Mouse (Mus musculus) lung, postnatal 0 days (tissue): ENCODE results near the gene Slc25a22. TPM values are rescaled to one million over a fixed set of nuclear protein-coding genes. Genes with fewer than 3 reads are reported as not detected.

Source experiments
- ATAC-seq: fragments of 200-750 bp; cut with Nextera tagmentation; 2 replicates; pipeline ENCODE4 v1.8.0; 2017; ENCODE audit warnings: moderate library complexity
- DNase-seq: peaks from one replicate; pipeline ENCODE4 v3.0.0-alpha.2; 2016; ENCODE audit warnings: low spot score
- H3K27ac ChIP-seq: fragments of 300-500 bp; sonication (generic); 2 replicates; pipeline ENCODE4 v1.5.1; 2014; ENCODE audit warnings: antibody characterized with exemption, mild to moderate bottlenecking, low read length, mixed read lengths
- H3K27me3 ChIP-seq: fragments of 300-500 bp; sonication (generic); replicated peaks from 2 replicates; pipeline ENCODE4 v1.6.1; 2014; ENCODE audit warnings: low read length, mixed read lengths; ENCODE audit not compliant: insufficient read depth
- H3K36me3 ChIP-seq: fragments of 300-500 bp; sonication (generic); 2 replicates; pipeline ENCODE4 v1.6.1; 2014; ENCODE audit warnings: low read length, mixed read lengths; ENCODE audit not compliant: insufficient read depth
- H3K4me1 ChIP-seq: fragments of 300-500 bp; sonication (generic); 2 replicates; pipeline ENCODE4 v1.6.1; 2014; ENCODE audit warnings: antibody characterized with exemption, low read depth, low read length, mixed read lengths; ENCODE audit not compliant: insufficient read depth
- H3K4me2 ChIP-seq: fragments of 300-500 bp; sonication (generic); replicated peaks from 2 replicates; pipeline ENCODE4 v1.6.1; 2014; ENCODE audit warnings: low read depth, mild to moderate bottlenecking, low read length, moderate library complexity, mixed read lengths
- H3K4me3 ChIP-seq: fragments of 300-500 bp; sonication (generic); 2 replicates; pipeline ENCODE4 v1.5.1; 2014; ENCODE audit warnings: low read depth, low read length
- H3K9ac ChIP-seq: fragments of 300-500 bp; sonication (generic); replicated peaks from 2 replicates; pipeline ENCODE4 v1.6.1; 2014; ENCODE audit warnings: low read depth, mild to moderate bottlenecking
- H3K9me3 ChIP-seq: fragments of 300-500 bp; sonication (generic); 2 replicates; pipeline ENCODE4 v1.6.1; 2016; ENCODE audit warnings: low read length, mixed read lengths
- CTCF ChIP-seq: IDR thresholded peaks from 2 replicates; pipeline ENCODE4 v1.5.1; 2016; ENCODE audit warnings: antibody characterized with exemption, mild to moderate bottlenecking
- EP300 ChIP-seq: IDR thresholded peaks from 2 replicates; pipeline ENCODE4 v1.6.1; 2016; ENCODE audit warnings: antibody characterized with exemption, mild to moderate bottlenecking, control low read depth
- WGBS: fragments of 180-500 bp; shearing (Covaris S2); extraction: QIAGEN DNeasy Blood & Tissue Kit; methylation state at CpG from one replicate; pipeline ENCODE4 v1.1.7; 2014; 5-methylcytosine and 5-hydroxymethylcytosine counted together
- polyA plus RNA-seq: library from polyadenylated mRNA; unstranded; fragments of >200 nt; fragmentation: Nextera tagmentation; extraction: Ambion mirVana; gene quantifications from 2 replicates; pipeline ENCODE4 v1.2.1, GENCODE M21; 2015

The Slc25a22 gene
- polyA plus RNA-seq, 1 experiment from 2014 or later: 12.3 TPM

- H3K27ac ChIP-seq: no peak overlapping the region
- no peak overlapping the region for H3K9ac ChIP-seq
- peaks cover 20% of the 10 kb centered on the region for H3K4me1 ChIP-seq
- DNase-seq (no peak), ATAC-seq (no peak)
- no peaks in the 10 kb centered on the region; the same call in 1 of the 2 replicates for H3K36me3 ChIP-seq
- no peak overlapping the region for H3K4me2 ChIP-seq
- no peak overlapping the region for H3K4me3 ChIP-seq
- no peaks in the 10 kb centered on the region for H3K27me3 ChIP-seq
- H3K9me3 ChIP-seq: no peaks in the 10 kb centered on the region
- 82% methylated on average over 9 of the region's 9 CpGs for WGBS
- TF ChIP-seq CTCF (no peak), EP300 (no peak)
Measured at GRCm38 (mm10) chr7:141435856-141436522, 1.7 kb downstream of the Slc25a22 start.

- H3K4me1 ChIP-seq: peaks cover 16% of the 10 kb centered on the region
- no peaks in the 10 kb centered on the region for H3K27me3 ChIP-seq
- 5% methylated on average over 17 of the region's 17 CpGs for WGBS
- no peaks in the 10 kb centered on the region for H3K9me3 ChIP-seq
- ATAC-seq: peak; percentile 47
- peak overlapping the region; percentile 69 for H3K4me2 ChIP-seq
- peak overlapping the region; percentile 38; the same call in 1 of the 2 replicates for H3K27ac ChIP-seq
- TF ChIP-seq EP300: no peak
- no peak for TF ChIP-seq CTCF
- peak overlapping the region; percentile 16; the same call in 1 of the 2 replicates for H3K9ac ChIP-seq
- H3K4me3 ChIP-seq: peak overlapping the region; percentile 46
- H3K36me3 ChIP-seq: no peaks in the 10 kb centered on the region; the same call in 1 of the 2 replicates
- peak; percentile 89 for DNase-seq
Measured at GRCm38 (mm10) chr7:141435129-141435855, 2.4 kb downstream of the Slc25a22 start.

- no peak overlapping the region for H3K27ac ChIP-seq
- 19% methylated on average over 8 of the region's 8 CpGs for whole genome bisulfite sequencing
- H3K36me3 ChIP-seq: no peaks in the 10 kb centered on the region; the same call in 1 of the 2 replicates
- peaks cover 16% of the 10 kb centered on the region for H3K4me1 ChIP-seq
- DNase-seq (peak; percentile 51), ATAC-seq (no peak)
- peak overlapping the region; percentile 46 for H3K4me3 ChIP-seq
- H3K9ac ChIP-seq: peak overlapping the region; percentile 16; the same call in 1 of the 2 replicates
- TF ChIP-seq EP300 (no peak), CTCF (no peak)
- H3K27me3 ChIP-seq: no peaks in the 10 kb centered on the region
- peak overlapping the region; percentile 69 for H3K4me2 ChIP-seq
- H3K9me3 ChIP-seq: no peaks in the 10 kb centered on the region
Measured at GRCm38 (mm10) chr7:141434464-141434863, 3.2 kb downstream of the Slc25a22 start.

GRCm38 (mm10) chr7:141433517-141434400 is 3.9 kb downstream of the Slc25a22 start:
- H3K4me1 ChIP-seq: peaks cover 16% of the 10 kb centered on the region
- no peak overlapping the region for H3K27ac ChIP-seq
- ATAC-seq: no peak
- WGBS: 73% methylated on average over 15 of the region's 15 CpGs
- peak overlapping the region; percentile 46; the same call in 1 of the 2 replicates for H3K4me3 ChIP-seq
- no peaks in the 10 kb centered on the region; the same call in 1 of the 2 replicates for H3K36me3 ChIP-seq
- no peak overlapping the region for H3K9ac ChIP-seq
- no peak for TF ChIP-seq EP300
- TF ChIP-seq CTCF: no peak
- no peak for DNase-seq
- H3K4me2 ChIP-seq: peak overlapping the region; percentile 69
- H3K9me3 ChIP-seq: no peaks in the 10 kb centered on the region
- H3K27me3 ChIP-seq: no peaks in the 10 kb centered on the region

GRCm38 (mm10) chr7:141432741-141433516 is 4.8 kb downstream of the Slc25a22 start:
- Histone ChIP-seq H3K27ac (no peak overlapping the region), H3K4me3 (no peak overlapping the region), H3K36me3 (no peaks in the 10 kb centered on the region; the same call in 1 of the 2 replicates), H3K9ac (no peak overlapping the region), H3K4me1 (peaks cover 16% of the 10 kb centered on the region), H3K9me3 (no peaks in the 10 kb centered on the region), H3K27me3 (no peaks in the 10 kb centered on the region), H3K4me2 (no peak overlapping the region)
- DNase-seq (no peak), ATAC-seq (no peak)
- TF ChIP-seq CTCF (no peak), EP300 (no peak)
- 90% methylated on average over 6 of the region's 6 CpGs for whole genome bisulfite sequencing
